Mouse (Mus musculus) G1E (cell line): ENCODE measurements around the gene Xylt1.

ENCODE experiments used
- CTCF ChIP-seq: IDR thresholded peaks from 2 replicates; pipeline ENCODE4 v1.5.1; 2012; ENCODE audit warnings: low read depth, low read length, inconsistent platforms, mixed read lengths
- GATA1 ChIP-seq: IDR thresholded peaks from 2 replicates; pipeline ENCODE4 v1.6.1; 2012; ENCODE audit warnings: borderline replicate concordance, low read length, inconsistent platforms, mixed read lengths
- POLR2AphosphoS5 ChIP-seq: IDR thresholded peaks from 2 replicates; pipeline ENCODE4 v1.6.1; 2012; ENCODE audit warnings: low read depth, low read length, inconsistent platforms; ENCODE audit not compliant: insufficient replicate concordance
- TAL1 ChIP-seq: conservative IDR thresholded peaks from 2 replicates; pipeline ENCODE4 v1.6.1; 2012; ENCODE audit warnings: low read depth, low read length, inconsistent platforms, mixed read lengths

DNA sequence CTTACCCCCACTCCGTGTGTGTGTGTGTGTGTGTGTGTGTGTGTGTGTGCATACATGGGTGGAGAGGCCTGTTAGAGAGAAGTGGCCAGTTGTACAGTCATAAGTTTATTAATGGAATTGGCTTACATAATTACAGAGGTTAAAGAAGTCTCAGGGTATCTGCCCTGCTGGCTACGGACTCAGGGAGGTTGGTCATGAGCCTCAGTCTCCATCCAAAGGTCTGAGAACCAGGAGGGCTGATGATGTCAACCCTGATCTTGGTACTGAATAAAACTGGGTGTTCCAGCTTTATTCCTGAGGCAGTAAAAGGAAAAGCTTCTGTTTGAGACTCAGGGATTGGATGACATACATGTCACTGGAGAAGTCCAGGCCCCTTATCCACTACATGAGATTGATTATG lies 39.1 kb downstream of the Xylt1 start:
- TF ChIP-seq GATA1 (no peak), CTCF (no peak), POLR2AphosphoS5 (no peak), TAL1 (no peak)
